Comparison of ENCODE assay signal across 8 mouse cellular contexts in genomic region chr8:71665331-71666130, GRCm38 (mm10). TPM values are rescaled to one million over a fixed set of nuclear protein-coding genes. Genes with fewer than 3 reads are reported as not detected.
A peak's percentile ranks its signal among the peaks of the same experiment; 100 is the strongest.
DNase-seq lines count a peak whose midpoint lies in the region; ATAC-seq lines count a peak whose summit lies in the region.

No protein-coding gene starts in this region.

- 5% methylated on average over 19 of the region's 22 CpGs for WGBS in heart, embryonic 13.5 days
- WGBS in limb, embryonic 11.5 days: 4% methylated on average over 21 of the region's 22 CpGs

- H3K4me3 ChIP-seq in heart, embryonic 13.5 days: peak overlapping the region; percentile 39
- H3K4me3 ChIP-seq in limb, embryonic 11.5 days (ENCODE audit: low read depth, low read length): 0 out of 2 replicates have a peak overlapping the region, but pooled peaks have one; percentile 8

- H3K9me3 ChIP-seq in heart, embryonic 13.5 days: no peaks in the 10 kb centered on the region
- no peaks in the 10 kb centered on the region for H3K9me3 ChIP-seq in limb, embryonic 11.5 days (ENCODE audit: control insufficient read depth, low read length)

- 0 out of 2 replicates have a peak overlapping the region, but pooled peaks have one; percentile 32 for H3K27ac ChIP-seq in heart, embryonic 13.5 days (replicated peaks)
- H3K27ac ChIP-seq in limb, embryonic 11.5 days (replicated peaks; ENCODE audit: low read depth, low read length): no peak overlapping the region

- DNase-seq in heart, postnatal 25 days (ENCODE audit: low spot score): no peak
- peak; percentile 82 for DNase-seq in heart, postnatal 4 days
- peak; percentile 85 for DNase-seq in limb, embryonic 11.5 days (ENCODE audit: low spot score)
- DNase-seq in mesoderm, embryonic 11.5 days (ENCODE audit: low read depth, low spot score): peak; percentile 89
- peak; percentile 87 for DNase-seq in testis, postnatal 10 days (ENCODE audit: low spot score)

- H3K36me3 ChIP-seq in heart, embryonic 13.5 days: no peaks in the 10 kb centered on the region
- no peaks in the 10 kb centered on the region for H3K36me3 ChIP-seq in limb, embryonic 11.5 days (ENCODE audit: control insufficient read depth, insufficient read depth, low read length)

- H3K4me2 ChIP-seq in heart, embryonic 13.5 days: peak overlapping the region; percentile 65
- H3K4me2 ChIP-seq in limb, embryonic 11.5 days (ENCODE audit: low read depth, severe bottlenecking): peak overlapping the region; percentile 31

- intact Hi-C loops in heart, postnatal 25 days (cut with DNase I): no loop called here

- H3K4me1 ChIP-seq in heart, embryonic 13.5 days: peaks cover 51% of the 10 kb centered on the region
- H3K4me1 ChIP-seq in limb, embryonic 11.5 days (ENCODE audit: control insufficient read depth, insufficient read depth, low read length): peaks cover 9% of the 10 kb centered on the region

- H3K27me3 ChIP-seq in heart, embryonic 13.5 days (replicated peaks): peaks cover 56% of the 10 kb centered on the region
- H3K27me3 ChIP-seq in limb, embryonic 11.5 days (ENCODE audit: control insufficient read depth, insufficient read depth, low read length): peaks cover 20% of the 10 kb centered on the region; the same call in 1 of the 2 replicates

- ATAC-seq in heart, embryonic 13.5 days (ENCODE audit: extremely low read depth, insufficient number of reproducible peaks, low FRiP score, low TSS enrichment): peak; percentile 32; the same call in 1 of the 2 replicates
- ATAC-seq in activated CD4-positive, CD25-positive, alpha-beta regulatory T cell, adult 4 months: peak; percentile 40
- peak; percentile 55 for ATAC-seq in limb, embryonic 11.5 days (ENCODE audit: insufficient number of reproducible peaks, low FRiP score, low TSS enrichment, low read depth)
- no peak for ATAC-seq in monocyte, adult 5-6 weeks (replicated peaks; ENCODE audit: insufficient number of reproducible peaks, low FRiP score, low TSS enrichment, poor library complexity, severe bottlenecking)

- H3K9ac ChIP-seq in heart, embryonic 13.5 days: peak overlapping the region; percentile 37; the same call in 1 of the 2 replicates
- no peak overlapping the region for H3K9ac ChIP-seq in limb, embryonic 11.5 days (ENCODE audit: low read length)

RNA-seq across cellular contexts. Expression of gene Unc13a, which starts 6.0 kb away (rescaled TPM):
- 0.39 and 0.40 TPM in 2 replicates for polyA plus RNA-seq in heart, embryonic 13.5 days (2015; fragmentation: Nextera tagmentation; extraction: Ambion mirVana)
- under 1 TPM; 0.73 to 0.83 TPM for total RNA-seq in heart, postnatal 25 days (2021)
- under 1 TPM; 0.37 to 0.93 TPM for polyA plus RNA-seq in activated CD4-positive, CD25-positive, alpha-beta regulatory T cell, adult 4 months (2017; shearing (Covaris generic))
- 1 to 10 TPM; 1.3 to 1.4 TPM for total RNA-seq in heart, postnatal 4 days (2021)
- 0.50 and 0.59 TPM in 2 replicates for polyA plus RNA-seq in limb, embryonic 11.5 days (2014; fragmentation: Nextera tagmentation; extraction: Ambion mirVana)
- 0.21 to 0.97 TPM (median 0.29 TPM) in 3 replicates for total RNA-seq in monocyte, adult 5-6 weeks (2017)

RNA-seq across cellular contexts. Expression of gene Jak3, which starts 10.6 kb away (rescaled TPM):
- 7.6 and 7.7 TPM in 2 replicates for polyA plus RNA-seq in heart, embryonic 13.5 days (2015; fragmentation: Nextera tagmentation; extraction: Ambion mirVana)
- total RNA-seq in heart, postnatal 25 days (2021): 1 to 10 TPM; 7.8 to 8.5 TPM
- 10 to 100 TPM; 18.6 to 41.7 TPM for polyA plus RNA-seq in activated CD4-positive, CD25-positive, alpha-beta regulatory T cell, adult 4 months (2017; shearing (Covaris generic))
- 10 to 100 TPM; 15.8 TPM for total RNA-seq in heart, postnatal 4 days (2021)
- 1.4 and 2.5 TPM in 2 replicates for polyA plus RNA-seq in limb, embryonic 11.5 days (2014; fragmentation: Nextera tagmentation; extraction: Ambion mirVana)
- total RNA-seq in monocyte, adult 5-6 weeks (2017): 7.1 to 25.6 TPM (median 11.2 TPM) in 3 replicates

RNA-seq across cellular contexts. Expression of gene Insl3, which starts 23.5 kb away (rescaled TPM):
- 1.5 and 2.1 TPM in 2 replicates for polyA plus RNA-seq in heart, embryonic 13.5 days (2015; fragmentation: Nextera tagmentation; extraction: Ambion mirVana)
- total RNA-seq in heart, postnatal 25 days (2021): 1 to 10 TPM; 4.0 to 4.8 TPM
- polyA plus RNA-seq in activated CD4-positive, CD25-positive, alpha-beta regulatory T cell, adult 4 months (2017; shearing (Covaris generic)): 10 to 100 TPM; 16.4 to 23.9 TPM
- total RNA-seq in heart, postnatal 4 days (2021): 1 to 10 TPM; 6.6 to 6.9 TPM
- polyA plus RNA-seq in limb, embryonic 11.5 days (2014; fragmentation: Nextera tagmentation; extraction: Ambion mirVana): not detected in 2 replicates
- total RNA-seq in monocyte, adult 5-6 weeks (2017): 14.1 TPM in 1 of 3 replicates, not detected in the others

RNA-seq across cellular contexts. Expression of gene B3gnt3, which starts 36.1 kb away (rescaled TPM):
- 2.8 and 3.3 TPM in 2 replicates for polyA plus RNA-seq in heart, embryonic 13.5 days (2015; fragmentation: Nextera tagmentation; extraction: Ambion mirVana)
- 1 to 10 TPM; 5.5 to 8.0 TPM for total RNA-seq in heart, postnatal 25 days (2021)
- 1 to 10 TPM; 3.3 to 3.8 TPM for polyA plus RNA-seq in activated CD4-positive, CD25-positive, alpha-beta regulatory T cell, adult 4 months (2017; shearing (Covaris generic))
- total RNA-seq in heart, postnatal 4 days (2021): 1 to 10 TPM; 7.5 to 7.6 TPM
- polyA plus RNA-seq in limb, embryonic 11.5 days (2014; fragmentation: Nextera tagmentation; extraction: Ambion mirVana): 0.35 and 0.61 TPM in 2 replicates
- total RNA-seq in monocyte, adult 5-6 weeks (2017): 0.29 to 0.75 TPM in 2 of 3 replicates, not detected in the other

RNA-seq across cellular contexts. Expression of gene Colgalt1, which starts 54.7 kb away (rescaled TPM):
- 54.8 and 58.3 TPM in 2 replicates for polyA plus RNA-seq in heart, embryonic 13.5 days (2015; fragmentation: Nextera tagmentation; extraction: Ambion mirVana)
- total RNA-seq in heart, postnatal 25 days (2021): 10 to 100 TPM; 41.3 to 43.1 TPM
- polyA plus RNA-seq in activated CD4-positive, CD25-positive, alpha-beta regulatory T cell, adult 4 months (2017; shearing (Covaris generic)): 10 to 100 TPM; 10.5 to 11.4 TPM
- total RNA-seq in heart, postnatal 4 days (2021): 10 to 100 TPM; 48.0 to 50.3 TPM
- 46.6 and 49.8 TPM in 2 replicates for polyA plus RNA-seq in limb, embryonic 11.5 days (2014; fragmentation: Nextera tagmentation; extraction: Ambion mirVana)
- total RNA-seq in monocyte, adult 5-6 weeks (2017): 39.9 to 78.4 TPM (median 65.4 TPM) in 3 replicates
